Mouse (Mus musculus): ENCODE data around the gene Dnajc14. TPM values are rescaled to one million over a fixed set of nuclear protein-coding genes. Genes with fewer than 3 reads are reported as not detected.

Dnajc14 gene
- total and polyA plus RNA-seq, 3 experiments, result 27.7 to 36.7 TPM; not detected in 1

GRCm38 (mm10) chr10:128804271-128805091, 619 bp downstream of the Dnajc14 start, which contains the start of gene Tmem198b:
Gene Tmem198b (minus strand): TSS chr10:128804370.
- Histone ChIP-seq H3K4me1 (ENCODE audit: control insufficient read depth in 1 of 2, insufficient read depth in 2 of 2, low read length in 2 of 2) (peaks cover 5 to 12% of the 10 kb centered on the region in 2 experiments; a peak in 3 of 4 replicates), H3K36me3 (ENCODE audit: control insufficient read depth in 1 of 2, insufficient read depth in 2 of 2, low read length in 2 of 2) (peaks cover 0 to 8% of the 10 kb centered on the region in 2 experiments; a peak in 2 of 4 replicates), H3K79me2 (ENCODE audit: control insufficient read depth, insufficient read depth, low read length, poor library complexity) (peaks cover 27% of the 10 kb centered on the region), H3K4me3 (ENCODE audit: control insufficient read depth in 1 of 2, insufficient read depth in 1 of 2, low read depth in 2 of 2, low read length in 2 of 2) (peak within 1 kb of the TSS; percentile 86 to 92), H3K9ac (ENCODE audit: control insufficient read depth, low read depth, low read length, poor library complexity, severe bottlenecking) (peak within 1 kb of the TSS; percentile 90), H3K9me3 (replicated peaks; ENCODE audit: insufficient read depth, low read length) (no peaks in the 10 kb centered on the region), H3K27me3 (ENCODE audit: control insufficient read depth in 1 of 2, insufficient read depth in 2 of 2, low read length in 2 of 2) (no peaks in the 10 kb centered on the region), H3K27ac (ENCODE audit: control insufficient read depth, low read depth, low read length) (peak within 1 kb of the TSS; percentile 86)
- DNase-seq (ENCODE audit: low read depth, low spot score), result peak; percentile 87
- no peak for TF ChIP-seq EP300 (IDR thresholded peaks at IDR 0.05; ENCODE audit: low read depth in 1 of 2, low read length in 2 of 2)
- no peak for TF ChIP-seq BHLHE40 (IDR thresholded peaks at IDR 0.05; ENCODE audit: borderline replicate concordance, low read depth, low read length)
- TF ChIP-seq SIN3A (IDR thresholded peaks at IDR 0.05; ENCODE audit: low read length), result peak; percentile 56
- peak; percentile 67 for TF ChIP-seq HCFC1 (IDR thresholded peaks at IDR 0.05; ENCODE audit: low read depth, low read length)
- peak; percentile 38; the same call in 1 of the 2 replicates for TF ChIP-seq TCF12 (IDR thresholded peaks at IDR 0.05; ENCODE audit: low read depth, low read length)
- TF ChIP-seq POLR2AphosphoS5 (IDR thresholded peaks at IDR 0.05; ENCODE audit: borderline replicate concordance, low read depth, low read length), result no peak
- TF ChIP-seq MYB (IDR thresholded peaks at IDR 0.05; ENCODE audit: low read depth, low read length), result no peak
- no peak for TF ChIP-seq GABPA (IDR thresholded peaks at IDR 0.05; ENCODE audit: low read depth, low read length)
- TF ChIP-seq E2F4 (IDR thresholded peaks at IDR 0.05; ENCODE audit: borderline replicate concordance, low read depth, low read length), result no peak
- TF ChIP-seq UBTF (IDR thresholded peaks at IDR 0.05; ENCODE audit: borderline replicate concordance, insufficient read depth, low read depth, low read length), result no peak
- no peak for TF ChIP-seq NRF1 (IDR thresholded peaks at IDR 0.05; ENCODE audit: insufficient read depth, low read depth, low read length, poor library complexity, severe bottlenecking)
- TF ChIP-seq USF1 (IDR thresholded peaks at IDR 0.05; ENCODE audit: low read depth, low read length), result no peak; the same call in 1 of the 2 replicates
- no peak for TF ChIP-seq POLR2AphosphoS2 (IDR thresholded peaks at IDR 0.05; ENCODE audit: low read length)
- TF ChIP-seq SMC3 (IDR thresholded peaks at IDR 0.05; ENCODE audit: low read depth, low read length), result no peak
- TF ChIP-seq RCOR1 (IDR thresholded peaks at IDR 0.05; ENCODE audit: low read depth, low read length), result no peak
- peak in 1 of 2 experiments; percentile 42; a peak in 1 of 4 replicates for TF ChIP-seq POLR2A (IDR thresholded peaks at IDR 0.05; ENCODE audit: control insufficient read depth in 1 of 2, insufficient read depth in 1 of 2, low read depth in 1 of 2, low read length in 2 of 2, poor library complexity in 1 of 2)
- TF ChIP-seq ZNF384 (IDR thresholded peaks at IDR 0.05; ENCODE audit: low read depth, low read length), result no peak
- TF ChIP-seq MAZ (IDR thresholded peaks at IDR 0.05; ENCODE audit: low read depth, low read length), result peak; percentile 40; the same call in 1 of the 2 replicates
- no peak for TF ChIP-seq GATA1 (IDR thresholded peaks at IDR 0.05; ENCODE audit: low read depth, low read length)
- TF ChIP-seq TBP (IDR thresholded peaks at IDR 0.05; ENCODE audit: low read depth, low read length), result peak; percentile 88
- TF ChIP-seq ELF1 (IDR thresholded peaks at IDR 0.05; ENCODE audit: low read depth, low read length), result 0 out of 2 replicates have a peak, but pooled peaks have one; percentile 13
- no peak for TF ChIP-seq CHD2 (IDR thresholded peaks at IDR 0.05; ENCODE audit: low read length)
- TF ChIP-seq NELFE (IDR thresholded peaks at IDR 0.05; ENCODE audit: low read depth, low read length), result no peak
- TF ChIP-seq MYC (IDR thresholded peaks at IDR 0.05; ENCODE audit: low read depth, low read length), result no peak; the same call in 1 of the 2 replicates
- no peak for TF ChIP-seq KAT2A (conservative IDR thresholded peaks at IDR 0.05; ENCODE audit: low read depth, low read length)
- TF ChIP-seq USF2 (IDR thresholded peaks at IDR 0.05; ENCODE audit: borderline replicate concordance in 1 of 2, insufficient read depth in 1 of 2, low read depth in 1 of 2, low read length in 2 of 2), result no peak
- no peak for TF ChIP-seq JUND (IDR thresholded peaks at IDR 0.05; ENCODE audit: low read depth, low read length)
- no peak for TF ChIP-seq MEF2A (IDR thresholded peaks at IDR 0.05; ENCODE audit: extremely low read depth, insufficient replicate concordance, low read depth, low read length, poor library complexity, severe bottlenecking)
- TF ChIP-seq ZC3H11A (IDR thresholded peaks at IDR 0.05; ENCODE audit: low read depth, low read length), result no peak
- peak; percentile 99 for TF ChIP-seq CHD1 (IDR thresholded peaks at IDR 0.05; ENCODE audit: low read depth, low read length)
- TF ChIP-seq ZMIZ1 (IDR thresholded peaks at IDR 0.05; ENCODE audit: low read depth, low read length), result peak; percentile 40; the same call in 1 of the 2 replicates
- peak; percentile 72; the same call in 1 of the 2 replicates for TF ChIP-seq ETS1 (IDR thresholded peaks at IDR 0.05; ENCODE audit: low read depth, low read length)
- no peak for TF ChIP-seq RAD21 (IDR thresholded peaks at IDR 0.05; ENCODE audit: low read depth, low read length)
- no peak for TF ChIP-seq MAFK (IDR thresholded peaks at IDR 0.05; ENCODE audit: borderline replicate concordance, low read depth, low read length)
- no peak for TF ChIP-seq ZKSCAN1 (IDR thresholded peaks at IDR 0.05; ENCODE audit: low read depth, low read length)
